Mouse (Mus musculus): ENCODE data around the gene Tmem120a.

Gene Tmem120a

DNA sequence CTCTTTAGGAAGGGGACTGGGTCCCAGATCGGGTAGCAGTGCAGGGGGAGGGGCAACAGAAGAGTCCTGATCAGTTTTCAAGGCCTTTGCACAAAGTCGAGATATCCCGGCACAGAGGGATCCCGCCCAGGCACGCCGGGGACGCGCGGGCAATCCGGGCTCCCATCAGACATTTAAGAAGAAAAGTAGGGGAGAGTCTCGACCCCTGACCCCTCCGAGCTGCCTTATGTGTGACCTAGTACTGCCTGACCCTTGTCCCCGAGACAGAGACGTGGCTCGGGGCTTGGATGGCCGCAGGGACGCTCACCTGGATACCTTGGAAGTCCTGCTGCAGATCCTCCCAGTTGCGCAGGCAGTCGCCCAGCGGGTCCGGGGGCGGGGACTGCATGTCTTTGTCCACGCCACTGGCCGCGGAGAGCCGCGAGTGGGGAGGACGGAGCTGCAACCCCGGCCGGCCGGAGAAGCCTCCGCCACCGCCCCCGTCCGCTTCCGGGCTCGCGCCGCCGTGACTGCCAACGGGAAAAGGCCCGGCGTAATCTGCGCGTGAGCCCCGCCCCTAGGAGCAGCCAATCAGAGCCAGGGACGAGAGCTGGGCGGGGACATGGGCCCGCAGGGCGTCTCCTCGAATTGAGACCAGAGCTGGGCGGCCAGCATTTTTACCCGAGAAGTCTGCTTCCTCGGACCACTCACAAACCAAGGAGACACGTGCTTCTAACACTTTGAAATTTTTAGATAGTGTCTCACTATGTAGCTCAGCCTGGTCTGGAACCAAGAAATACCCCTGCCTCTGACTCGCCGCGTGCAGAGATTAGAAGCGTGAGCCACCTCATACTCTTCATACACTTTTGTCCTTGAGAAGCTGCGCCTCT lies at the start of gene Tmem120a:
Gene Tmem120a, minus strand, starts transcription at position 708 of the 869 bp plus-strand sequence.
- Histone ChIP-seq H3K36me3 (ENCODE audit: insufficient read depth, low read length) (peaks cover 23% of the 10 kb centered on the region), H3K27me3 (ENCODE audit: insufficient read depth, low read length) (peaks cover 20% of the 10 kb centered on the region), H3K4me3 (replicated peaks; ENCODE audit: low read length) (peak within 1 kb of the TSS; percentile 94), H3K9me3 (ENCODE audit: low read length) (no peaks in the 10 kb centered on the region; the same call in 1 of the 2 replicates), H3K4me1 (replicated peaks; ENCODE audit: low read depth, low read length) (peaks cover 44% of the 10 kb centered on the region)
- TF ChIP-seq POU5F1 (IDR thresholded peaks at IDR 0.05; ENCODE audit: borderline replicate concordance, low read length) (no peak), CTCF (conservative IDR thresholded peaks at IDR 0.05; ENCODE audit: low read length) (no peak), NANOG (IDR thresholded peaks at IDR 0.05; ENCODE audit: borderline replicate concordance, low read length) (no peak)

DNA sequence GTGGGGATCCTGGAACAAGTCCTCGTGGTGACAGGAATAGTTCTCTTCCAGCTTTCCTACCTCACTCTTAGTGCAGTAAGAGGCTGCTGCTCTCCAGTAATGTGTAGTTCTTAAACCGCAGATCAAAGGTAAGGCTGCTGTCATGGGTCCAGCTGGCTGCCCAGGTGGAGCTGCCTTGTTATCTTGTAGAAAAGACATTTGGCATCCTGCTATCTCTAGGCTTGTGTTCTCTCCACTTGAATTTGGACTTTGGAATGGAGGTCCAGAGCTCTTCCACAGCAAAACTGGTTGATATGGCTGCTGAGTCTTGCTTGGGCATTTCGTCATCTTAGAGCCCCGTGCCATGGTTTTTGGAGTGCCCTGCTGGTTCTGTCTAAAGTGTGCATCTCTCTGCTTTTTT lies 38.7 kb upstream of the Tmem120a start:
- Histone ChIP-seq H3K4me3 (replicated peaks; ENCODE audit: low read length) (no peak overlapping the region), H3K4me1 (replicated peaks; ENCODE audit: low read depth, low read length) (peaks cover 64% of the 10 kb centered on the region), H3K27me3 (ENCODE audit: insufficient read depth, low read length) (no peaks in the 10 kb centered on the region), H3K9me3 (ENCODE audit: low read length) (no peaks in the 10 kb centered on the region), H3K36me3 (ENCODE audit: insufficient read depth, low read length) (peaks cover 84% of the 10 kb centered on the region)
- no peak for TF ChIP-seq CTCF (conservative IDR thresholded peaks at IDR 0.05; ENCODE audit: low read length)
- no peak for TF ChIP-seq POU5F1 (IDR thresholded peaks at IDR 0.05; ENCODE audit: borderline replicate concordance, low read length)
- no peak for TF ChIP-seq NANOG (IDR thresholded peaks at IDR 0.05; ENCODE audit: borderline replicate concordance, low read length)

DNA sequence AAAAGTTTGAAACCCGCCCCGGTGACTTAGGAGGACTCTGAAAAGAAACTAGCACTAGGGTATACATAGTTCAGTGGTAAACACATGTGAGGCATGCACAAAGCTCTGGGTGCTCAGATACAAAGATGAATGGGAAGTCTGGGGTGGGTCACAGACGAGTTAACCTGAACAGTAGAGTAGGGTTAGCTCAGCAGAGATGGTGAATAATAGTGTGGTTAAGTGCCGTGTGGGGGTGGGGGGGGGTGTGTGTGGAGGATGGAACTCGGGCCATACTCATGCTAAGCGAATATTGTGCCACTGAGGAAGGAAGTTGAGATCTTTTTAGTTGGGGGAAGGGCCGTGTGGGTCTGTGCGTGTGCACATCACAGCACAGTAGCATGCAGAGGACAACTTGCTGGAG lies 36.1 kb upstream of the Tmem120a start:
- H3K4me1 ChIP-seq (replicated peaks; ENCODE audit: low read depth, low read length), result peaks cover 71% of the 10 kb centered on the region
- H3K36me3 ChIP-seq (ENCODE audit: insufficient read depth, low read length), result peaks cover 58% of the 10 kb centered on the region
- H3K9me3 ChIP-seq (ENCODE audit: low read length), result no peaks in the 10 kb centered on the region
- TF ChIP-seq NANOG (IDR thresholded peaks at IDR 0.05; ENCODE audit: borderline replicate concordance, low read length) (no peak), POU5F1 (IDR thresholded peaks at IDR 0.05; ENCODE audit: borderline replicate concordance, low read length) (no peak), CTCF (conservative IDR thresholded peaks at IDR 0.05; ENCODE audit: low read length) (no peak)
- peak overlapping the region; percentile 99 for H3K4me3 ChIP-seq (replicated peaks; ENCODE audit: low read length)
- no peaks in the 10 kb centered on the region; the same call in 1 of the 2 replicates for H3K27me3 ChIP-seq (ENCODE audit: insufficient read depth, low read length)

DNA sequence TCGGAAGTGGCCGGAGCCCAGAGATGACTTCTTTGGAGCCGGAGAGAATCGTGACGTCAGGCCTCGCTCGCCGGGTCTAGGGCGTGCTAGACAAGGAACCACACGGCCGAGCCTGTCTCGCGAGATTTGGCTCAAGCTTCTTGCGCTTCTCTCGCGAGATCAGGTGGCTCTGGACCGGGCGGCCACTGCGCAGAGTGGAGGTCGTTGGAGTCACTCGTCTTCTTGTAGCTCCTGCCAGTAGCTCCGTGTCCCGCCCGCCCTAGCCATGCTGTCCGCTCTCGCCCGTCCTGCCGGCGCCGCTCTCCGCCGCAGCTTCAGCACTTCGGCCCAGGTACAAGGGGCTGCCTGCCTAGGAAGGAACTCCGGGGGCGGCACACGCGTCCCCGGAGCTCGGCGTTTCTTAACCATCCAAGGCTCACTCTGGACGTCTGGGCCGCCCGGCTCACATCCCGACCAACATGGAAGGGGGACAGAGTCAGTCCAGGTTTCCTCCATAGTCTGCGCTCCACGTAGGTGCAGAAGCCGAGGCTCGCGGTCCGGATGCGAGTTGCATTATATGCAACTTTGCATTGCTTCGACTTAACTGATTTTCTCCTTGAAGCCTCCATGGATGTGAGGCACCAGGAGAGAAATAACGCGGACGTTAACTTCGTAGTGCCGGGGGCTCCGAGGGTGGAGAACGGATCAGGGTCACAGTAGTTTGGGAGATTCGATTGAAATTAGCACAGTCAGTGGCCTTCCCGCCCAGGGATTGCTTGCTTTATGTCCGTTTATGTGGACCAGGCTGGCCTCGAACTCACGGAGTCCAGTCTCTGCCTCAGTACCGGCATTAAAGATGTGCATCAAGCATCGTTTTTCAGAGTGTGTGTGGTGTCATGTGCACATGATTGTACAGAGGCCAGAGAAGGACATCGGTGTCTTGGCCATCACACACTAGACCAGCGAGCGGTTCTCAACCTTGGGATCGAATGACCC lies 34.5 kb upstream of the Tmem120a start, which contains the start of gene Mdh2:
Gene Mdh2, plus strand, starts transcription at position 10 of the 975 bp plus-strand sequence.
- peak within 1 kb of the TSS; percentile 99 for H3K4me3 ChIP-seq (replicated peaks; ENCODE audit: low read length)
- peaks cover 42% of the 10 kb centered on the region for H3K36me3 ChIP-seq (ENCODE audit: insufficient read depth, low read length)
- peaks cover 62% of the 10 kb centered on the region for H3K4me1 ChIP-seq (replicated peaks; ENCODE audit: low read depth, low read length)
- no peak for TF ChIP-seq CTCF (conservative IDR thresholded peaks at IDR 0.05; ENCODE audit: low read length)
- TF ChIP-seq POU5F1 (IDR thresholded peaks at IDR 0.05; ENCODE audit: borderline replicate concordance, low read length), result no peak
- no peak for TF ChIP-seq NANOG (IDR thresholded peaks at IDR 0.05; ENCODE audit: borderline replicate concordance, low read length)
- no peaks in the 10 kb centered on the region for H3K9me3 ChIP-seq (ENCODE audit: low read length)
- no peaks in the 10 kb centered on the region; the same call in 1 of the 2 replicates for H3K27me3 ChIP-seq (ENCODE audit: insufficient read depth, low read length)

DNA sequence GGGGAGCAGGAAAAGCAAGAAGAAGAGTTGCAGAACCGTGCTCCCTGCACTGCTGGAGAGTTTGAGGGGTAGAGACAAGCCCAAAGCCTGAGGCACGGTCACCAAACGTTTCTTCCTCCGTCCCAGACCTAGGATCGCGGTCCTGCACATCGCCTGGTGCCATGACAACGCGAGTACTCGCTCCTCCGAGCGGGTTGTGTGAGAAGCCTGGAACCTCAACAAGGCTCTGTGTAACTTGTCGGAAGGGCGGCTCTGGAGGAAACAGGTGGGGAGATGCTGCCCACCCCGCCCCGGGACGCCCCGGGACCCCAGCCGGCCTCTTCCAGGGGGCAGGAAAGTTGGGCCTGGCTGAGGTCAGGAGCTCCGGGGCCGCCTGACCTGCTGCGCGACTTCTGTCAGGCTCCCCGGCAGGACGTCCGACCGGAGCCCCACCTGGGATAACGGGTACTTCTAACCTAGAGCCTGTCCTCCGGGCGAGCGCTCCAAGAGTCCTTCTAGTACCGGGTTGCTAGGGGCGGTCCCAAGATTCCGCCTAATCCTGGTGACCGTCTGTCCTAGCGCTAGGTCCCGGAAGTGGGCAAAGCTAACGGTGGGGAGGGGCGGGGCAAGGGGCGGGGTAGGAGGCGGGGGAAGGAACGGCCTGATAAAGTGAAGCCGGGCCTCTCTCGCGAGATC lies 33.7 kb upstream of the Tmem120a start, which contains the start of gene Styxl1:
Gene Styxl1, minus strand, starts transcription at position 590 of the 675 bp plus-strand sequence.
- no peaks in the 10 kb centered on the region for H3K9me3 ChIP-seq (ENCODE audit: low read length)
- no peak for TF ChIP-seq CTCF (conservative IDR thresholded peaks at IDR 0.05; ENCODE audit: low read length)
- TF ChIP-seq POU5F1 (IDR thresholded peaks at IDR 0.05; ENCODE audit: borderline replicate concordance, low read length), result no peak
- no peak for TF ChIP-seq NANOG (IDR thresholded peaks at IDR 0.05; ENCODE audit: borderline replicate concordance, low read length)
- peaks cover 55% of the 10 kb centered on the region for H3K4me1 ChIP-seq (replicated peaks; ENCODE audit: low read depth, low read length)
- H3K36me3 ChIP-seq (ENCODE audit: insufficient read depth, low read length), result peaks cover 34% of the 10 kb centered on the region
- peak within 1 kb of the TSS; percentile 99 for H3K4me3 ChIP-seq (replicated peaks; ENCODE audit: low read length)
- H3K27me3 ChIP-seq (ENCODE audit: insufficient read depth, low read length), result no peaks in the 10 kb centered on the region; the same call in 1 of the 2 replicates

DNA sequence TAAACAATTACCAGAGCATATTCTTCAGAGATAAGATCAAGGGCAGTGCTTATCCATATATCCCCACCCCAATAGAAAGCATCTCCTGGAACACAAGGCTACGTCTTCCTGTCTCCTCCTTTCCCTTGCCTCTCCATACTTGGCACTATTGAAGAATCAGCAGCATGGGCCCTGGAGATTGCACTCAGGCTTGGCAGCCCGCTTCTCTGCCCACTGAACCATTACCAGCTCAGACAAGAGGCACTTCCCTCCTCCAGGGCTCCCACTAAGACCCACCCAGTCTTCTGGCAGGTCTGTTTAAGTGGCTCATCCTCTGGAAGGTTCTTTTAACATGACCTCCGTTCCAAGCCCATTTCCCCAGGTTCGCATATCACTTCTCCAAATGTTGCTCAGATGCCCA lies 32.3 kb upstream of the Tmem120a start:
- Histone ChIP-seq H3K9me3 (ENCODE audit: low read length) (no peaks in the 10 kb centered on the region), H3K27me3 (ENCODE audit: insufficient read depth, low read length) (no peaks in the 10 kb centered on the region; the same call in 1 of the 2 replicates), H3K36me3 (ENCODE audit: insufficient read depth, low read length) (peaks cover 20% of the 10 kb centered on the region), H3K4me3 (replicated peaks; ENCODE audit: low read length) (no peak overlapping the region), H3K4me1 (replicated peaks; ENCODE audit: low read depth, low read length) (peaks cover 42% of the 10 kb centered on the region)
- TF ChIP-seq POU5F1 (IDR thresholded peaks at IDR 0.05; ENCODE audit: borderline replicate concordance, low read length), result no peak
- TF ChIP-seq CTCF (conservative IDR thresholded peaks at IDR 0.05; ENCODE audit: low read length), result no peak
- no peak for TF ChIP-seq NANOG (IDR thresholded peaks at IDR 0.05; ENCODE audit: borderline replicate concordance, low read length)

DNA sequence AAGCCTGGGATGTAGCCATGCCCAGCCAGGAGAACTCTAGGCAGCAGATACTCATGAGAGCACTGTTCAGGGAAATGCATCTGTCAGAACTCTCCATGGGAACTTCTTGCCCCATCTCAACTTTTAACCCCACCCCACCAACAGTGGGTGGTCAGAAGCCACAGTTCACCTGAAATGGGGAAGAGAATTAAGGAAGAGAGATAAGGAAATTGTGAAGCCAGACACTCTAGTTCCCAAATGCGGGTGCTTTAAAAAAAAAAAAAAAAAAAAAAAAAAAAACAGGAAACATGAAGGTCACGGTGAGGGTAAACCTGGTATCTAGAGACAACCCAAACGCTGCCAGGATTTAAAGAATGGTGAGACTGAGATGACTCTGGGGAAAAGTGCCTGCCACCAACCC lies 28.3 kb upstream of the Tmem120a start:
- Histone ChIP-seq H3K4me3 (replicated peaks; ENCODE audit: low read length) (no peak overlapping the region), H3K9me3 (ENCODE audit: low read length) (no peaks in the 10 kb centered on the region), H3K4me1 (replicated peaks; ENCODE audit: low read depth, low read length) (peaks cover 16% of the 10 kb centered on the region), H3K27me3 (ENCODE audit: insufficient read depth, low read length) (no peaks in the 10 kb centered on the region; the same call in 1 of the 2 replicates), H3K36me3 (ENCODE audit: insufficient read depth, low read length) (no peaks in the 10 kb centered on the region)
- TF ChIP-seq POU5F1 (IDR thresholded peaks at IDR 0.05; ENCODE audit: borderline replicate concordance, low read length), result no peak
- TF ChIP-seq CTCF (conservative IDR thresholded peaks at IDR 0.05; ENCODE audit: low read length), result no peak
- no peak for TF ChIP-seq NANOG (IDR thresholded peaks at IDR 0.05; ENCODE audit: borderline replicate concordance, low read length)

Data from E14TG2a.4 (cell line).